Mouse (Mus musculus) mouse trophoblast stem cell (cell line): ENCODE measurements at regions not wholly inside any gene's neighbourhood (a gene's known extent, or its start where the extent isn't known, plus 50 kb on each side); places are given as distances from the start of the nearest gene placed in this dataset.

Experiments used
- in situ Hi-C, 2 experiments: fragments of 300-500 bp; cut with MseI, MboI; formaldehyde crosslinking; loops; 2 replicates in 1 of 2; 3 replicates in 1 of 2; pipeline ENCODE4 v1.15.1; 2025

- in situ Hi-C loops: no loop called here
These were observed 67.4 kb downstream of the Avpr1a start for GRCm38 (mm10) chr10:122515698-122516097.

GRCm38 (mm10) chr10:122519274-122519790, 71.0 kb downstream of the Avpr1a start:
- in situ Hi-C loops: no loop called here

GRCm38 (mm10) chr10:122519981-122520380, 71.7 kb downstream of the Avpr1a start:
- in situ Hi-C loops: loop anchor here (10.0 kb wide), 1 partner anchor 415 kb away; no protein-coding TSS in a partner anchor

- in situ Hi-C loops: loop anchor here (10.0 kb wide), 1 partner anchor 418 kb away; no protein-coding TSS in a partner anchor
These were observed 74.3 kb downstream of the Avpr1a start for GRCm38 (mm10) chr10:122522631-122523030.

- in situ Hi-C loops: loop anchor here (10.0 kb wide), 1 partner anchor 421 kb away; no protein-coding TSS in a partner anchor
These were observed 77.1 kb downstream of the Avpr1a start for GRCm38 (mm10) chr10:122525360-122525759.

- in situ Hi-C loops: loop anchor here (10.0 kb wide), 1 partner anchor 421 kb away; no protein-coding TSS in a partner anchor
These were observed 77.5 kb downstream of the Avpr1a start for GRCm38 (mm10) chr10:122525807-122526206.

- in situ Hi-C loops: loop anchor here (10.0 kb wide), 1 partner anchor 423 kb away; no protein-coding TSS in a partner anchor
These were observed 79.9 kb downstream of the Avpr1a start for GRCm38 (mm10) chr10:122528222-122528621.

GRCm38 (mm10) chr10:122528973-122529703, 80.8 kb downstream of the Avpr1a start:
- in situ Hi-C loops: loop anchor here (10.0 kb wide), 1 partner anchor 424 kb away; no protein-coding TSS in a partner anchor

- in situ Hi-C loops: no loop called here
These were observed 86.4 kb downstream of the Avpr1a start for GRCm38 (mm10) chr10:122534714-122535113.

- in situ Hi-C loops: no loop called here
These were observed 86.8 kb downstream of the Avpr1a start for GRCm38 (mm10) chr10:122535137-122535536.

GRCm38 (mm10) chr10:122539655-122540054, 91.4 kb downstream of the Avpr1a start:
- in situ Hi-C loops: no loop called here

- in situ Hi-C loops: no loop called here
These were observed 94.3 kb downstream of the Avpr1a start for GRCm38 (mm10) chr10:122542573-122542972.

- in situ Hi-C loops: no loop called here
These were observed 95.9 kb downstream of the Avpr1a start for GRCm38 (mm10) chr10:122544096-122544720.

GRCm38 (mm10) chr10:122545029-122545428, 96.7 kb downstream of the Avpr1a start:
- in situ Hi-C loops: no loop called here

GRCm38 (mm10) chr10:122551586-122551985, 103.3 kb downstream of the Avpr1a start:
- in situ Hi-C loops: loop anchor here (10.0 to 25.0 kb wide), 2 partner anchors 243 to 461 kb away; no protein-coding TSS in a partner anchor

- in situ Hi-C loops: loop anchor here (10.0 to 25.0 kb wide), 2 partner anchors 242 to 459 kb away; no protein-coding TSS in a partner anchor
These were observed 105.0 kb downstream of the Avpr1a start for GRCm38 (mm10) chr10:122553124-122553822.

GRCm38 (mm10) chr10:122553851-122554250, 105.6 kb downstream of the Avpr1a start:
- in situ Hi-C loops: loop anchor here (10.0 to 25.0 kb wide), 2 partner anchors 241 to 458 kb away; no protein-coding TSS in a partner anchor

GRCm38 (mm10) chr10:122558660-122559059, 110.4 kb downstream of the Avpr1a start:
- in situ Hi-C loops: loop anchor here (10.0 to 25.0 kb wide), 2 partner anchors 236 to 454 kb away; no protein-coding TSS in a partner anchor

GRCm38 (mm10) chr10:122560001-122560695, 111.8 kb downstream of the Avpr1a start:
- in situ Hi-C loops: loop anchor here in 1 of 2 experiments (25.0 kb wide), 1 partner anchor 452 kb away; no protein-coding TSS in a partner anchor

- in situ Hi-C loops: loop anchor here in 1 of 2 experiments (25.0 kb wide), 1 partner anchor 450 kb away; no protein-coding TSS in a partner anchor
These were observed 113.6 kb downstream of the Avpr1a start for GRCm38 (mm10) chr10:122561924-122562323.
